Mouse (Mus musculus) ovary, postnatal 14 days (tissue): ENCODE measurements around the gene Pacs2.
A peak's percentile ranks its signal among the peaks of the same experiment; 100 is the strongest.

Experiments
- DNase-seq: peaks from one replicate; pipeline ENCODE4 v3.0.0; 2022; ENCODE audit warnings: low spot score

Gene Pacs2

GRCm38 (mm10) chr12:113013604-113014558 is at the start of gene Pacs2:
Pacs2 (plus strand) TSS chr12:113014508.
- peak; percentile 92 for DNase-seq

- DNase-seq, result no peak
Measured at GRCm38 (mm10) chr12:112965783-112966182, 48.5 kb upstream of the Pacs2 start.

- no peak for DNase-seq
Measured at GRCm38 (mm10) chr12:112968943-112969342, 45.4 kb upstream of the Pacs2 start.

- DNase-seq, result no peak
Measured at GRCm38 (mm10) chr12:112969616-112970015, 44.7 kb upstream of the Pacs2 start.

GRCm38 (mm10) chr12:112974736-112975135 is 39.6 kb upstream of the Pacs2 start:
- no peak for DNase-seq

DNA sequence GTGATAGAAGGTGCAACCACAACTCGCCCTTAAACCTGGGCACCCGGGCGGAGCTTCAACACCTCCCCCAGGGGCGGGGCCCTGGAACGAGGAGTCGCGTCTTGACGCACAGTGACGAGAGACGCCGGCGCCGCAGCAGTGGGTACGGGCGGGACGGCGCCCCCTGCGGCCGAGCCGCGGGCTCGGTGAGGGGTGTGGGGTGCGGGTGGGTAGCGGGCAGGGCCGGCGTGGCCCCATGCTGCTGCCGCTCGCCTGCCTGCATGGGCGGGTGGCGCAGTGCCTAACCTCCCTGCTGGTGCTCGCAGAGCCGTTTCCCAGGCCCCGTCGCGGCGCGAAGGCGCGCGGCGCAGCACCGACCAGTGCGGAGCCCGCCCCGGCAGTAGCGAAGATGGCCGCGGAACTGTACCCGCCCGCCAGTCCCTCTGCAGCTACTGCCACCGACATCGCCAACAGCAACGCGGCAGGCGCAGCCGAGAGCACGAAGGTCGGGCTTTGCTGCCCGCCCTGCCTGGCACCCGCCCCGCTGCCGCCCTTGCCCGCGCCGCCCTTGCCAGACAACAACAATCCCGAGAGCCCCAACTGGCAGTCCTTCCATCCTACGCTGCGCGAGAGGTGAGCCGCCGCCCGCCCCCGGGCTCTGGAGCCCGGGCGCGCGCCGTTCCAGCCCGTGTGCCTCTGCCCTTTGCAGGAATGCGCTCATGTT is 37.8 kb upstream of the Pacs2 start, which contains the start of gene Btbd6:
Gene Btbd6 (plus strand): TSS at position 112 of the 703 bp plus-strand sequence.
- peak; percentile 78 for DNase-seq

GRCm38 (mm10) chr12:112977156-112977555 is 37.2 kb upstream of the Pacs2 start:
- DNase-seq, result no peak

DNA sequence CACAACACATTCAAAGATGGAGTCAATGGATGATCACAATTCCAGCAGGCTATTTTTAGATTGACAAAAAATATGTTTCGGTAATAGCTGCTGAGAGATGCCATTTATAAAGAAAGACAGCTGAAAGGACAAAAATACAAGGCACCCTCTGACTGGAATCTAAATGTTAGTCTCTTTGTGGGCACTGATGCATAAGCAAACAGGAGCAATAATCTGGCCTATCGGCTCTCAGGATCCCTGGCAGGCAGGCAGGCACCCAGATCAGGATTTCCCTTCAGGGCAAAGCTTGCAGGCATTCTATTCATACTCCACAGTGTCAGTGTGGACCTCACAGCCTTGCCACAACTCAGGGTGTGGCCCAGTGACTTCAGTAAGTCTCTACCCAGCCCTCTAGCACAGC is 32.3 kb upstream of the Pacs2 start:
- no peak for DNase-seq

GRCm38 (mm10) chr12:112985346-112985745 is 29.0 kb upstream of the Pacs2 start:
- DNase-seq, result no peak

- peak; percentile 33 for DNase-seq
Measured at GRCm38 (mm10) chr12:112987877-112988276, 26.4 kb upstream of the Pacs2 start.

DNA sequence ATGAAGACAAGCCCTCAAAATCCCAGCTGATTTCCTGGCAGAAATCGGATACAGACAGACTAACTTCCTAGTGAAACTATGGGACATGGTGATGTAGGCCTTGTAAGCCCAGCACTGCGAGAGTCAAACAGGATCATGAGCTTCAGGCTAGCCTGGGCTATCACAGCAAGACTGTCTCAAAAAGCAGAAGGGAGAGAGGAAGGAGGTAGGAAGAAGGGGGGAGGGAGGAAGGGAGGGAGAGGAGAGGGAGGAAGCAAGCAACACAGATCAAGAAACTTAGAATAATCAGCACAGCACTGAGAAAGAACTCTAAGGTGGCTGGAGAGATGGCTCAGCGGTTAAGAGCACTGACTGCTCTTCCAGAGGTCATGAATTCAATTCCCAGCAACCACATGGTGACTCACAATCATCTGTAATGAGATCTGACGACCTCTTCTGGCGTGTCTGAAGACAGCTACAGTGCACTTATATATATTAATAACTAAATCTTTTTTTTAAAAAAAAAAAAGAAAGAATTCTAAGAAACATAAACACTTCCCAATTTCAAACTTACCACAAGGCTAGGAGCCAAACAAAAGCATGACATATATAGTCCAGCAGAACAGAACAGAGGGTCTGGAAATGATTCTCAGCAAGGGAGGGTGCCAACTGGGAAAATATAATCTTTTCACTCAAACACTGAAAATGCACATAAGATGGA is 23.5 kb upstream of the Pacs2 start:
- DNase-seq, result no peak

- no peak for DNase-seq
Measured at GRCm38 (mm10) chr12:112991444-112991843, 22.9 kb upstream of the Pacs2 start.

- DNase-seq, result no peak
Measured at GRCm38 (mm10) chr12:112994153-112994552, 20.2 kb upstream of the Pacs2 start.

- no peak for DNase-seq
Measured at GRCm38 (mm10) chr12:112999569-113000293, 14.6 kb upstream of the Pacs2 start.

DNA sequence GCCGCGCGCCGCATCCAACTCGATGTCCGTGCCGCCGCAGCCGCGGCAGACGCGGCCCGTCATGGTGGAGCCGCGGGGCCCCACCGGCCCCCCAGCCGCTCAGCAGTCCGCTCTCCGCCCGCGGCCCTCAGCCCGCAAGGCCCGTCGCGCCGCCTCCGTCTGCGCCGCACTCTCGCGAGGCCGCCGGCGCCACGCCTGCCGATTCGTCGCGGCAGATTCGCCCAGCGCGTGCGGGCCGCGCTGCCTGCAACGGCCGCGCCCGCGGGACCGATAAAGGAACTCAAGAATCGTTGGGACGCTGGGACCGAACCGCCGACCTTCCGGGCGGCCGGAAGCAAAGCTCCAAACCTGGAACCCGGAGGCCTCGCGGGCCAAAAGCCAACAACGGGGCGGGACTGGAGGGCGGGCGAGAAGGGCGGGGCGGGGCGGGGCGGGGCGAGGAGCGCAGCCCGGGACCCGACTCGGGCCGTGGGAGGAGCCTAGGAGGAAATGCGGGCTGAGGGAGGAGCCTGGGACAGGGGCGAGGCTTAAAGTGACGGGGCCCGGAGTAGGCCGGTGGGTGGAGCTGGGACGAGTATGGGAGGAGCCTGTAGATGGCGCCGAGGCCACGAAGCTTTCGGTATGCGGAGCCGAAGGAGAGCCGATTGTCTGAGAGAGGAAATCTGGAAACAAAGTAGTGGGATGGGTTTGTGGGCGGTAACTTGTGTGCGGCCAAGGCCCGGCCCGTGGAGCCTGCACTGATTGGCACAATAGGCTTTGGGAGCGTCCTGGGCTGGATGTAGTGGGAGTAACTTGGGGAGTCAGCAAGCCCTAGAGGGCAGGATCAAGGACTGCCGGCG is 13.8 kb upstream of the Pacs2 start, which contains the start of gene Brf1:
Gene Brf1 (minus strand): TSS at position 411 of the 839 bp plus-strand sequence.
- peak; percentile 90 for DNase-seq

GRCm38 (mm10) chr12:113001133-113001474 is 13.2 kb upstream of the Pacs2 start:
- no peak for DNase-seq

- no peak for DNase-seq
Measured at GRCm38 (mm10) chr12:113002667-113003066, 11.6 kb upstream of the Pacs2 start.

- DNase-seq, result no peak
Measured at GRCm38 (mm10) chr12:113004011-113004410, 10.3 kb upstream of the Pacs2 start.

DNA sequence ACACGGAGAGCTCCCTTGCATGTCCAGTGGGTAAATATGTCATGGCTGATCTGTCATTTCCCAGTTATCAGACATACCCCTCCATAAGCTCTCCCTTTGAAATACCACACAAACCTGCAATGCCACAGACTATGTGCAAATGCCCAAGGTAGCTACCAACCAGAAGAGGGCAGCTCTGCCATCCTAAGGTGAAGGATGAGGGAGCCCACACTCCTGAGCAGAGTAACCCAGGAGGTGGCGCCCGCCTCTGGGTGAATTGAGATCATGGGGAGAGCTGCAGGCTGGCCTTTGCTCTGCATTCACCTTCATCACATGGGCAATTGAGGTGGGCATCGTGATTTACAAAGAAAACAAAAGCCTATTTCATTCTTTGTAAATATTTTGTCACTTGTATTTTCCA is 9.3 kb upstream of the Pacs2 start:
- DNase-seq, result peak; percentile 39

- DNase-seq, result no peak
Measured at GRCm38 (mm10) chr12:113011702-113012360, 2.5 kb upstream of the Pacs2 start.
